Mouse (Mus musculus): ENCODE measurements at regions not wholly inside any gene's neighbourhood (a gene's known extent, or its start where the extent isn't known, plus 50 kb on each side); places are given as distances from the start of the nearest gene placed in this dataset.

- peak; percentile 35 to 71 for DNase-seq (ENCODE audit: low spot score in 2 of 2)
These were observed 94.9 kb upstream of the St8sia4 start for GRCm38 (mm10) chr1:95762244-95762643.

GRCm38 (mm10) chr1:95754071-95754915, 86.9 kb upstream of the St8sia4 start:
- DNase-seq (ENCODE audit: low spot score in 2 of 2) = no peak

- DNase-seq (ENCODE audit: low spot score in 2 of 2) = no peak
These were observed 86.1 kb upstream of the St8sia4 start for GRCm38 (mm10) chr1:95753517-95753916.

GRCm38 (mm10) chr1:95748940-95749339, 81.6 kb upstream of the St8sia4 start:
- no peak for DNase-seq (ENCODE audit: low spot score in 2 of 2)

GRCm38 (mm10) chr1:95747287-95747686, 79.9 kb upstream of the St8sia4 start:
- no peak for DNase-seq (ENCODE audit: low spot score in 2 of 2)

- DNase-seq (ENCODE audit: low spot score in 2 of 2) = no peak
These were observed 77.1 kb upstream of the St8sia4 start for GRCm38 (mm10) chr1:95744446-95744845.

GRCm38 (mm10) chr1:95743334-95743733, 76.0 kb upstream of the St8sia4 start:
- DNase-seq (ENCODE audit: low spot score in 2 of 2) = no peak

GRCm38 (mm10) chr1:95719449-95719848, 52.1 kb upstream of the St8sia4 start:
- no peak for DNase-seq (ENCODE audit: low spot score in 2 of 2)

GRCm38 (mm10) chr1:95718794-95719193, 51.4 kb upstream of the St8sia4 start:
- DNase-seq (ENCODE audit: low spot score in 2 of 2) = no peak
